Mouse (Mus musculus) large intestine, adult 2 months (tissue): ENCODE data around the gene Mbip. TPM values are rescaled to one million over a fixed set of nuclear protein-coding genes. Genes with fewer than 3 reads are reported as not detected.

ENCODE experiments used
- DNase-seq: peaks from one replicate; pipeline ENCODE4 v3.0.0-alpha.2; 2012; ENCODE audit warnings: low read depth, low spot score
- WGBS: fragments of 180-500 bp; shearing (Covaris S2); methylation state at CpG from one replicate; pipeline ENCODE4 v1.1.7; 2018; 5-methylcytosine and 5-hydroxymethylcytosine counted together
- polyA plus RNA-seq: library from polyadenylated mRNA; depleted of rRNA; stranded (reverse); fragments of >200 nt; gene quantifications from 2 replicates; pipeline ENCODE4 v1.2.3, GENCODE M21; 2012; rRNA removed

Gene Mbip
- polyA plus RNA-seq, 1 experiment, result 3.0 TPM

GRCm38 (mm10) chr12:56297099-56297498 lies 48.6 kb downstream of the Mbip start:
- WGBS, result 88% methylated on average over 5 of the region's 5 CpGs
- DNase-seq, result no peak

GRCm38 (mm10) chr12:56296524-56296923 lies 49.2 kb downstream of the Mbip start:
- WGBS, result 32% methylated on average over 6 of the region's 6 CpGs
- DNase-seq, result no peak

- no peak for DNase-seq
- whole genome bisulfite sequencing, result 61% methylated on average over 3 of the region's 3 CpGs
Measured at GRCm38 (mm10) chr12:56295160-56295559, 50.5 kb downstream of the Mbip start.

- 26% methylated on average over 3 of the region's 3 CpGs for WGBS
- no peak for DNase-seq
Measured at GRCm38 (mm10) chr12:56288548-56288947, 57.1 kb downstream of the Mbip start.

GRCm38 (mm10) chr12:56286828-56287227 lies 58.9 kb downstream of the Mbip start:
- 95% methylated on average over 14 of the region's 14 CpGs for WGBS

GRCm38 (mm10) chr12:56284210-56284609 lies 61.5 kb downstream of the Mbip start:
- DNase-seq, result no peak
- 59% methylated on average over 2 of the region's 2 CpGs for WGBS

More at GRCm38 (mm10) chr12:56286828-56287227, 58.9 kb downstream of the Mbip start:
- no peak for DNase-seq

- DNase-seq, result no peak
- 77% methylated on average over 3 of the region's 3 CpGs for whole genome bisulfite sequencing
Measured at GRCm38 (mm10) chr12:56281649-56282048, 64.0 kb downstream of the Mbip start.

Other genes with a start within 250 kb of the Mbip start
- gene Nkx2-1, start 191.0 kb upstream of the Mbip start, polyA plus RNA-seq, result not detected in 2 replicates